Mouse (Mus musculus) hindbrain, embryonic 15.5 days (tissue): ENCODE measurements around the gene Hist1h3d. TPM values are rescaled to one million over a fixed set of nuclear protein-coding genes. Genes with fewer than 3 reads are reported as not detected.
A peak's percentile ranks its signal among the peaks of the same experiment; 100 is the strongest.
"Not testable (repeated sequence)": the region's sequence is repeated elsewhere in the genome, so short reads cannot be mapped to it uniquely, and the experiment has no call there.

Source experiments
- ATAC-seq: fragments of 200-750 bp; cut with Nextera tagmentation; 2 replicates; pipeline ENCODE4 v1.8.0; 2017; ENCODE audit warnings: low read depth, moderate number of reproducible peaks, moderate TSS enrichment; ENCODE audit not compliant: low FRiP score
- H3K27ac ChIP-seq: fragments of 300-500 bp; sonication (generic); replicated peaks from 2 replicates; pipeline ENCODE4 v1.5.1; 2015; ENCODE audit warnings: mild to moderate bottlenecking, inconsistent platforms
- H3K27me3 ChIP-seq: fragments of 300-500 bp; sonication (generic); 2 replicates; pipeline ENCODE4 v1.6.1; 2015; ENCODE audit warnings: control low read depth, inconsistent platforms
- H3K36me3 ChIP-seq: fragments of 300-500 bp; sonication (generic); 2 replicates; pipeline ENCODE4 v1.6.1; 2015; ENCODE audit warnings: control low read depth, inconsistent platforms
- H3K4me1 ChIP-seq: fragments of 300-500 bp; sonication (generic); replicated peaks from 2 replicates; pipeline ENCODE4 v1.6.1; 2015; ENCODE audit warnings: control low read depth, inconsistent platforms
- H3K4me2 ChIP-seq: fragments of 300-500 bp; sonication (generic); 2 replicates; pipeline ENCODE4 v1.6.1; 2015; ENCODE audit warnings: moderate library complexity, mild to moderate bottlenecking, inconsistent platforms
- H3K4me3 ChIP-seq: fragments of 300-500 bp; sonication (generic); 2 replicates; pipeline ENCODE4 v1.5.1; 2015; ENCODE audit warnings: mild to moderate bottlenecking, inconsistent platforms
- H3K9ac ChIP-seq: fragments of 300-500 bp; sonication (generic); 2 replicates; pipeline ENCODE4 v1.6.1; 2015; ENCODE audit warnings: inconsistent platforms
- H3K9me3 ChIP-seq: fragments of 300-500 bp; sonication (generic); 2 replicates; pipeline ENCODE4 v1.6.1; 2016; ENCODE audit warnings: control low read depth, inconsistent platforms
- whole genome bisulfite sequencing: fragments of 180-500 bp; shearing (Covaris S2); methylation state at CpG from one replicate; pipeline ENCODE4 v1.1.7; 2015; 5-methylcytosine and 5-hydroxymethylcytosine counted together
- polyA plus RNA-seq: library from polyadenylated mRNA; unstranded; fragments of >200 nt; fragmentation: Nextera tagmentation; extraction: Ambion mirVana; gene quantifications from 2 replicates; pipeline ENCODE4 v1.2.1, GENCODE M21; 2015

Hist1h3d gene
- 1.2 and 2.0 TPM in 2 replicates for polyA plus RNA-seq

GRCm38 (mm10) chr13:23575271-23575851 is at the start of gene Hist1h3d:
Gene Hist1h3d (plus strand): TSS chr13:23575763.
- H3K4me3 ChIP-seq, result peak within 1 kb of the TSS; percentile 43
- H3K4me2 ChIP-seq, result peak within 1 kb of the TSS; percentile 58
- peak within 1 kb of the TSS; percentile 53; the same call in 1 of the 2 replicates for H3K9ac ChIP-seq
- under 1% methylated on average over 18 of the region's 18 CpGs for WGBS
- H3K27ac ChIP-seq, result peak within 1 kb of the TSS; percentile 82
- peaks cover 34% of the 10 kb centered on the region for H3K4me1 ChIP-seq
- H3K36me3 ChIP-seq, result no peaks in the 10 kb centered on the region
- no peaks in the 10 kb centered on the region for H3K27me3 ChIP-seq
- H3K9me3 ChIP-seq, result no peaks in the 10 kb centered on the region
- ATAC-seq, result peak; percentile 62

DNA sequence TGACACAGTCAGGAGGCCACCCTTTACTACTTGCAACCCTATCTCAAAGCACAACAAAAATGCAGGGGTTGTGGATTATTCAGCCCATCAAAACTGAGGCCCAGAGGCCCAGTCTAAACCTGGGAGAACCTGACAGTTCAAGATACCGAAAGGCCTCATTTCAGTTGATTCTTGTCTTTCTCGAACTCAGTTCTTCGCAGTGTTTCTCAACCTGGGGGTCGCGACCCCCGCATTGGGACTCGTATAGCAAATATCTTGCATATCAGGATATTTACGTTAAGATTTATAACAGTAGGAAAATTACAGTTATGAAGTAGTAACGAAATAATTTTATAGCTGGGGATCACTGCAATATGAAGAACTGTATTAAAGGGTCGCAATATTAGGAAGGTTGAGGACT is 49.7 kb upstream of the Hist1h3d start:
- ATAC-seq, result no peak
- WGBS, result 2% methylated on average over 10 of the region's 10 CpGs

GRCm38 (mm10) chr13:23526312-23526711 is 49.3 kb upstream of the Hist1h3d start:
- H3K9ac ChIP-seq, result peak overlapping the region; percentile 42
- peak overlapping the region; percentile 57 for H3K4me2 ChIP-seq
- H3K27me3 ChIP-seq, result no peaks in the 10 kb centered on the region
- H3K27ac ChIP-seq, result peak overlapping the region; percentile 79
- peak overlapping the region; percentile 52 for H3K4me3 ChIP-seq
- peaks cover 24% of the 10 kb centered on the region for H3K4me1 ChIP-seq
- H3K36me3 ChIP-seq, result no peaks in the 10 kb centered on the region
- peak; percentile 62 for ATAC-seq
- no peaks in the 10 kb centered on the region for H3K9me3 ChIP-seq
- WGBS, result under 1% methylated on average over 17 of the region's 17 CpGs

More for the DNA sequence above, 49.7 kb upstream of the Hist1h3d start:
- peak overlapping the region; percentile 52 for H3K4me3 ChIP-seq
- H3K27ac ChIP-seq, result no peak overlapping the region
- no peak overlapping the region for H3K9ac ChIP-seq
- no peaks in the 10 kb centered on the region for H3K27me3 ChIP-seq
- H3K4me1 ChIP-seq, result peaks cover 24% of the 10 kb centered on the region
- H3K4me2 ChIP-seq, result peak overlapping the region; percentile 57
- H3K36me3 ChIP-seq, result no peaks in the 10 kb centered on the region
- no peaks in the 10 kb centered on the region for H3K9me3 ChIP-seq

- Histone ChIP-seq H3K9ac (no peak overlapping the region), H3K27ac (no peak overlapping the region), H3K27me3 (no peaks in the 10 kb centered on the region), H3K4me3 (no peak overlapping the region), H3K4me2 (no peak overlapping the region), H3K4me1 (peaks cover 41% of the 10 kb centered on the region), H3K9me3 (no peaks in the 10 kb centered on the region), H3K36me3 (no peaks in the 10 kb centered on the region)
- 57% methylated on average over 5 of the region's 5 CpGs for WGBS
- no peak for ATAC-seq
These were observed 46.6 kb upstream of the Hist1h3d start for GRCm38 (mm10) chr13:23529005-23529404.

DNA sequence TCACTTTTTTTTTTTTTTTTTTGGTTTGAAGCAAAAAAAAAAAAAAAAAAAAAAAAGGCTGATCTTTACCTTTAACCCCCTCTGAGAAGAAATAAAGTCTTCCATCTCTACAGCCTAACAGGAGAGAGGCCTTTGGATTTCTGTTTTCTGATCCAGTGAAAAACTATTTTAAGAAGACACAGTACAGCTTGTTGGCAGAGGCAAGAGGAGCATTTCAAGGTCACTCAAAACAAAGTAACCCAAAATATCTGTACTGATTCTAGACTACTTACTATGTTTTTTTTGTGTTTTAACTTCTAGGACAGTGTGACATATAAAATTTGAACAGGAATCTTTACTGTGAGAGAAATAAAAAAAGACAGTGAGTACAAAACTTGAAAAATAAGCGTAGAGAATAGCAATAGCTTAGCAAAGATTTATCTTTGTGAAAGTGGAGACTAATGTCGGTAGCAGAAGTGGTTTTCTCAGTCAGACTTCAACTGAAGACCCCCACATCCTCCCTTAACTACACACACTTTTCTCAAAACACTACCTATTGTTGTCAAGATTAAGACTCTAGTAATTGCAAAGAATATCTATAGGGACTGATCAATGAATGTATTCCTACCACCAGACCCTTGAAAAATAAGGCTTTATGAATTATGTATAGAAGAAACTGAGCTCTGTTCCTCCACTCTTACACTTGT is 45.9 kb upstream of the Hist1h3d start:
- no peaks in the 10 kb centered on the region for H3K36me3 ChIP-seq
- H3K4me1 ChIP-seq, result peaks cover 48% of the 10 kb centered on the region
- WGBS, result 33% methylated on average over 2 of the region's 2 CpGs
- no peaks in the 10 kb centered on the region for H3K9me3 ChIP-seq
- peak overlapping the region; percentile 96 for H3K27ac ChIP-seq
- no peaks in the 10 kb centered on the region for H3K27me3 ChIP-seq
- ATAC-seq, result no peak
- peak overlapping the region; percentile 89 for H3K4me2 ChIP-seq
- peak overlapping the region; percentile 62 for H3K9ac ChIP-seq
- H3K4me3 ChIP-seq, result peak overlapping the region; percentile 52

DNA sequence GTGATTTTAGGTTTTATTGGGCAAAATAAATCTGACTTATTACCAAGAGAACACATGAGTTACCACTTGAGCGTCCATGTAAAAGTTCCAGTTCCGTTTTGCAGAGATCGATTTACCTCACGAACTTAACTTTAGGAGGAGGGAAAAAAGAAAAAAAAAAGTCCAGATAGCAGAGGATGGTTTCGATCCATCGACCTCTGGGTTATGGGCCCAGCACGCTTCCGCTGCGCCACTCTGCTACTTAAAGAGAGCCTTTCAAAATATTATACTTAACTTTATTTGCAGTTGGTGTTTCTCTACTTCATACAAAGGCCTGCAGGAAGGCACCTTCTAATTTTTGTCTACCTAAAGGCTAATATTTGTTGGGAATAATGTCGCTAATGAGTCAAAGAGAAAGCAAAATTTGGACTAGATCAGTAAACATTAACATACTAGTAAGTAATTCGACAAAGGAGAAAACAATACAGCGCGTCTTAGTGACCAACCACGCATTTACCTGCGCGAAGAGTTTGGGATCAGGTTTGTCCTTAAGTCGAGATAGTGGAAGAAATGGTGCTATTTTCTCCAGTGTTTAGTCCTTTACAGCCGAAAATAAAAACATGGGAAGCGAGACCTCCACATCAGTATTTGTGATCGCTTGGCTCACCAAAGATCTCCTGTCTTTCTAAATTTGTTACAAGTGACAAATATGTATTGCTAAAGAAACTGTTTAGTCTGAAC is 45.2 kb upstream of the Hist1h3d start:
- H3K36me3 ChIP-seq, result no peaks in the 10 kb centered on the region
- H3K27me3 ChIP-seq, result no peaks in the 10 kb centered on the region
- peak overlapping the region; percentile 62 for H3K9ac ChIP-seq
- H3K27ac ChIP-seq, result peak overlapping the region; percentile 96
- under 1% methylated on average over 20 of the region's 20 CpGs for WGBS
- no peak for ATAC-seq
- H3K9me3 ChIP-seq, result no peaks in the 10 kb centered on the region
- peaks cover 51% of the 10 kb centered on the region for H3K4me1 ChIP-seq
- H3K4me3 ChIP-seq, result peak overlapping the region; percentile 52
- H3K4me2 ChIP-seq, result peak overlapping the region; percentile 89

- Histone ChIP-seq H3K27ac (peak within 1 kb of the TSS; percentile 96), H3K27me3 (no peaks in the 10 kb centered on the region), H3K4me3 (peak within 1 kb of the TSS; percentile 52), H3K4me1 (peaks cover 48% of the 10 kb centered on the region), H3K4me2 (peak within 1 kb of the TSS; percentile 89), H3K36me3 (no peaks in the 10 kb centered on the region), H3K9ac (peak within 1 kb of the TSS; percentile 62), H3K9me3 (no peaks in the 10 kb centered on the region)
- WGBS, result under 1% methylated on average over 60 of the region's 70 CpGs
- peak; percentile 85 for ATAC-seq
These were observed 44.4 kb upstream of the Hist1h3d start, which contains the start of gene Hist1h4h for GRCm38 (mm10) chr13:23530901-23531875. Gene Hist1h4h (plus strand): TSS chr13:23531050.

GRCm38 (mm10) chr13:23532262-23533075 is 43.1 kb upstream of the Hist1h3d start:
- Histone ChIP-seq H3K4me3 (peak overlapping the region; percentile 52), H3K4me2 (peak overlapping the region; percentile 89), H3K27me3 (no peaks in the 10 kb centered on the region), H3K27ac (peak overlapping the region; percentile 96), H3K36me3 (no peaks in the 10 kb centered on the region), H3K9ac (peak overlapping the region; percentile 62), H3K9me3 (no peaks in the 10 kb centered on the region), H3K4me1 (peaks cover 43% of the 10 kb centered on the region)
- ATAC-seq, result no peak
- WGBS, result 23% methylated on average over 9 of the region's 9 CpGs

GRCm38 (mm10) chr13:23533560-23534367 is 41.8 kb upstream of the Hist1h3d start, which contains the start of gene Hist1h2af:
Gene Hist1h2af (plus strand): TSS chr13:23533906.
- Histone ChIP-seq H3K4me3 (peak within 1 kb of the TSS; percentile 52), H3K4me2 (peak within 1 kb of the TSS; percentile 89), H3K4me1 (peaks cover 43% of the 10 kb centered on the region), H3K9ac (peak within 1 kb of the TSS; percentile 36), H3K27ac (peak within 1 kb of the TSS; percentile 96)
- H3K27me3 ChIP-seq, H3K9me3 ChIP-seq, H3K36me3 ChIP-seq: not testable (repeated sequence)
- WGBS, result 0% methylated on average over 32 of the region's 53 CpGs
- peak; percentile 40 for ATAC-seq
